ENCODE assay signal across 12 mouse cellular contexts in the genomic region with DNA sequence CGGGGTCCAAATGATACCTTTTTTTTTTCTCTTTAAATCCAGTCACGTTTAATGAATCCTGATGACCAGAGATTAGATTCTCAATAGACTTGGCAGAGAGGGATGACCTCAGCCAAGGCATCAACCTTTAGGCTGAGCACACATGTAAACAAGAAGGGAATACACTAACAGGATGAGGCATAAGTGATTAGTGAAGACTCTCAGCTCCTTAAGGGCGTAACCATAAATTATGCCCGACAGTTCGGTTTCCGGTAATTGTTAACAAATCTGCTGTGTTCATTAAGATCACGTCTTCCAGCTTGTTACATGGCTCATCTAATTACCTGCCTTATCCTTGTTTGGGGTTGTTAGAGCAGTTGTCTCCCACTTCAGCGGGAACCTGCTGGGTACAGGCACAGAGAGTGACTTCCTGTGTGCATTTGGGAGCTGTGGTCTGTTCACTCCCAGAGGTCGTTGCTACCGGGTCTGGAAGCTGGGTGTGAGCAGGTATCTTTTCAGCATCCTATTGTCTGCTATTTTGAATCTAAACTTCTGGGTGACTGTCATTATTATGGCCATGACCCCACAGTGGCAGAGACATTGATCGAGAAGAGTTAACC.
A peak's percentile ranks its signal among the peaks of the same experiment; 100 is the strongest.
DNase-seq lines count a peak whose midpoint lies in the region; ATAC-seq and TF ChIP-seq lines count a peak whose summit lies in the region.
"Had no signal": no experiment of that assay in that cellular context is flagged by ENCODE, and none has a peak within 500 bp of the region (broad histone marks: within the 10 kb centered on the region; RNA-seq: fewer than 3 reads in every experiment).

No protein-coding gene starts in this region.

- no peak overlapping the region for H3K4me3 ChIP-seq in heart, adult 2 months
- no peak overlapping the region for H3K4me3 ChIP-seq in heart, embryonic 16.5 days (ENCODE audit: low read length)
- no peak overlapping the region for H3K4me3 ChIP-seq in myocyte
- no peak overlapping the region for H3K4me3 ChIP-seq in liver, postnatal 0 days (ENCODE audit: low read depth, low read length)
- H3K4me3 ChIP-seq: embryonic facial prominence, embryonic 13.5 days; liver, embryonic 13.5 days had no signal

- TF ChIP-seq EP300 in heart, adult 2 months (IDR thresholded peaks at IDR 0.05; ENCODE audit: insufficient read depth, low read depth, low read length): peak; percentile 59; the same call in 1 of the 2 replicates
- no peak for TF ChIP-seq EP300 in liver, postnatal 0 days (IDR thresholded peaks at IDR 0.05; ENCODE audit: low read depth)

- H3K27me3 ChIP-seq in heart, adult 2 months (ENCODE audit: control insufficient read depth, insufficient read depth, low read length): no peaks in the 10 kb centered on the region
- peaks cover 2% of the 10 kb centered on the region; the same call in 1 of the 2 replicates for H3K27me3 ChIP-seq in heart, embryonic 16.5 days (ENCODE audit: control insufficient read depth, insufficient read depth, low read length)
- no peaks in the 10 kb centered on the region for H3K27me3 ChIP-seq in myocyte (ENCODE audit: control insufficient read depth, insufficient read depth, insufficient read length)
- no peaks in the 10 kb centered on the region for H3K27me3 ChIP-seq in liver, postnatal 0 days (ENCODE audit: insufficient read depth, low read length)
- H3K27me3 ChIP-seq: embryonic facial prominence, embryonic 13.5 days; liver, embryonic 13.5 days had no signal

- WGBS in heart, adult 2 months: 41% methylated on average over 11 of the region's 11 CpGs
- 59% methylated on average over 11 of the region's 11 CpGs for WGBS in heart, embryonic 16.5 days
- 33% methylated on average over 11 of the region's 11 CpGs for WGBS in liver, postnatal 0 days (ENCODE audit: insufficient replicate concordance)

- H3K27ac ChIP-seq in heart, adult 2 months: peak overlapping the region; percentile 63
- peak overlapping the region; percentile 61 for H3K27ac ChIP-seq in heart, embryonic 16.5 days (ENCODE audit: low read length)
- H3K27ac ChIP-seq in liver, postnatal 0 days (ENCODE audit: low read depth): no peak overlapping the region
- H3K27ac ChIP-seq: liver, embryonic 13.5 days had no signal

- ATAC-seq in heart, embryonic 16.5 days (replicated peaks; ENCODE audit: extremely low read depth, insufficient read depth, low FRiP score): no peak
- ATAC-seq in liver, postnatal 0 days: no peak

- peak; percentile 19 to 36 for DNase-seq in heart, adult 2 months
- DNase-seq in heart, postnatal 25 days (ENCODE audit: low spot score): no peak
- DNase-seq in kidney, postnatal 10 days: peak; percentile 11
- DNase-seq in liver, postnatal 0 days: no peak
- no peak for DNase-seq in left cerebral cortex, adult 11 months (ENCODE audit: low spot score)
- no peak for DNase-seq in layer of hippocampus, postnatal 25 days (ENCODE audit: extremely low spot score in 1 of 2, low spot score in 1 of 2)
- DNase-seq: adrenal gland, adult 8-10 months; cerebellum, adult 8-10 months; liver, embryonic 13.5 days had no signal

- no peaks in the 10 kb centered on the region for H3K36me3 ChIP-seq in heart, adult 2 months (ENCODE audit: control insufficient read depth, insufficient read depth, low read length)
- H3K36me3 ChIP-seq in heart, embryonic 16.5 days (ENCODE audit: control insufficient read depth, insufficient read depth): no peaks in the 10 kb centered on the region
- no peaks in the 10 kb centered on the region for H3K36me3 ChIP-seq in myocyte (ENCODE audit: control insufficient read depth, insufficient read depth)
- no peaks in the 10 kb centered on the region for H3K36me3 ChIP-seq in liver, postnatal 0 days (replicated peaks; ENCODE audit: insufficient read depth, low read length)
- H3K36me3 ChIP-seq: embryonic facial prominence, embryonic 13.5 days; liver, embryonic 13.5 days had no signal

- H3K4me2 ChIP-seq in heart, embryonic 16.5 days (ENCODE audit: low read depth, low read length): no peak overlapping the region
- H3K4me2 ChIP-seq in myocyte (ENCODE audit: low read depth): peak overlapping the region; percentile 10
- H3K4me2 ChIP-seq in liver, postnatal 0 days (ENCODE audit: low read depth, low read length): no peak overlapping the region
- H3K4me2 ChIP-seq: embryonic facial prominence, embryonic 13.5 days; liver, embryonic 13.5 days had no signal

- no peak overlapping the region for H3K9ac ChIP-seq in heart, adult 2 months (ENCODE audit: low read depth, low read length)
- no peak overlapping the region for H3K9ac ChIP-seq in heart, embryonic 16.5 days (ENCODE audit: low read length)
- no peak overlapping the region for H3K9ac ChIP-seq in liver, postnatal 0 days (replicated peaks)
- H3K9ac ChIP-seq: liver, embryonic 13.5 days had no signal

- TF ChIP-seq POLR2A in heart, adult 2 months (IDR thresholded peaks at IDR 0.05; ENCODE audit: insufficient read depth, low read depth, low read length): peak; percentile 24; the same call in 1 of the 2 replicates
- no peak for TF ChIP-seq POLR2A in myocyte (IDR thresholded peaks at IDR 0.05; ENCODE audit: insufficient read length, low read depth)

- H3K4me1 ChIP-seq in heart, adult 2 months (ENCODE audit: control insufficient read depth, insufficient read depth, low read length): peaks cover 6% of the 10 kb centered on the region
- peaks cover 4% of the 10 kb centered on the region; the same call in 1 of the 2 replicates for H3K4me1 ChIP-seq in heart, embryonic 16.5 days (ENCODE audit: control insufficient read depth, insufficient read depth, low read length)
- H3K4me1 ChIP-seq in liver, postnatal 0 days (ENCODE audit: insufficient read depth): no peaks in the 10 kb centered on the region
- H3K4me1 ChIP-seq: liver, embryonic 13.5 days had no signal

- no peak for TF ChIP-seq CTCF in heart, adult 2 months (IDR thresholded peaks at IDR 0.05)
- no peak for TF ChIP-seq CTCF in liver, postnatal 0 days (IDR thresholded peaks at IDR 0.05; ENCODE audit: low read depth)

- intact Hi-C loops in heart, adult 2 months (cut with DNase I): loop anchor here (1.0 to 10.0 kb wide), 10 partner anchors 75 to 1757 kb away; a partner anchor contains a TSS
- intact Hi-C loops in heart, postnatal 25 days (cut with DNase I): loop anchor here (2.0 to 10.0 kb wide), 7 partner anchors 75 to 1757 kb away; a partner anchor contains a TSS

- H3K79me2 ChIP-seq in heart, adult 2 months (replicated peaks; ENCODE audit: control insufficient read depth, insufficient read depth, low read length): no peaks in the 10 kb centered on the region
- H3K79me2 ChIP-seq in myocyte (ENCODE audit: control insufficient read depth, insufficient read depth): no peaks in the 10 kb centered on the region

- H3K9me3 ChIP-seq in heart, embryonic 16.5 days (replicated peaks; ENCODE audit: control insufficient read depth, low read length): no peaks in the 10 kb centered on the region
- H3K9me3 ChIP-seq in liver, postnatal 0 days (ENCODE audit: low read length): no peaks in the 10 kb centered on the region
- H3K9me3 ChIP-seq: embryonic facial prominence, embryonic 13.5 days; liver, embryonic 13.5 days had no signal

- no peak overlapping the region for H3ac ChIP-seq in myocyte (ENCODE audit: control insufficient read depth, insufficient read length)

TF ChIP-seq in myocyte, 11 proteins besides CTCF, POLR2A, EP300 and RAD21:
- TF ChIP-seq REST (IDR thresholded peaks at IDR 0.05; ENCODE audit: insufficient read depth, insufficient read length) (no peak), POLR2AphosphoS2 (IDR thresholded peaks at IDR 0.05; ENCODE audit: insufficient read length, low read depth) (no peak), USF1 (IDR thresholded peaks at IDR 0.05; ENCODE audit: low read depth) (no peak), MAX (IDR thresholded peaks at IDR 0.05; ENCODE audit: low read depth) (no peak)

Comparison
In these comparisons a context has a peak if more than half of its experiments do, and no peak if none do; other contexts are left out.
1. DNase-seq: peak in heart, adult 2 months (2 of 2) and kidney, postnatal 10 days (single experiment); none in heart, postnatal 25 days (single experiment), liver, postnatal 0 days (single experiment), left cerebral cortex, adult 11 months (single experiment) and layer of hippocampus, postnatal 25 days (0 of 2).